Mouse (Mus musculus): Measurements from ENCODE around the gene Fkbp1b.

- TF ChIP-seq CTCF (IDR thresholded peaks at IDR 0.05; ENCODE audit: low read depth) (peak; percentile 17; the same call in 1 of the 2 replicates), EP300 (IDR thresholded peaks at IDR 0.05; ENCODE audit: low read depth) (no peak)
These were observed 14.8 kb upstream of the Fkbp1b start for GRCm38 (mm10) chr12:4856160-4856559.

All from heart, postnatal 0 days (tissue).